Mouse (Mus musculus): ENCODE measurements at regions not wholly inside any gene's neighbourhood (a gene's known extent, or its start where the extent isn't known, plus 50 kb on each side); places are given as distances from the start of the nearest gene placed in this dataset.

DNA sequence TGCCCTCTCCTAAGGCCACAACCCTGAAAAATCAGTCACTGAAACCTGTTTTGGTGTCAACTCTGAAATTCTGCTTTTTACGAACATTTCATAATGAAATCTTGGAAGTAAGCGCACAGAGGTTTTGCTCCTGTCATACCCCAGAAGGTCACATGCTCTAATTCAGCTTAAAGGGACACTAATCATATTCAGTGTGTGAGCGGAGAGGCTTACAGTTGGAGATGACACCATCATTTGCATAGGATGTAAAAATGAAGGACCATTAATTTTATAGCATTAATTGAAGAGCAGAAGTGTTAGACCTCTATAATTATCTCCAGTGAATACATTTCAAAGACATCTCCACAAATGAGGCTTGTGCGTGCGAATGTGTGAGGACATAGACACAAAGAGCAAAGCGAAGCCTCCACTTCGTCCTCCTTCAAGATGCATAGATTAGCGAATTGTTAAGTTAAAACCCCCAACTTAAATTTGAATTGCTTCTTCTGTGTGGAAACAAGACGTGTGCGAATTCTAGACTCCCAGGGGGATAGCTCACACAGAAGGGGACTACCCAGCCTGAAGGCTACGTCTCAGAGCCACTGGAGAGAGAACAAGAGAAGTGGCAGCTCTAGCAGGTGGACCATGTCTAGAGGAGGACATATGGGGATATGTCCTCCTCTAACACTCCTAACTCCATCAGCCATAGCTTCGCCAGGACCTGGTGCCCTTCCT is 479.0 kb upstream of the Kif2a start:
- WGBS = 82% methylated on average over 12 of the region's 12 CpGs
- 0 out of 2 replicates have a peak, but pooled peaks cover 12% of the 10 kb centered on the region for H3K27me3 ChIP-seq (replicated peaks; ENCODE audit: low read depth, poor library complexity, severe bottlenecking)

DNA sequence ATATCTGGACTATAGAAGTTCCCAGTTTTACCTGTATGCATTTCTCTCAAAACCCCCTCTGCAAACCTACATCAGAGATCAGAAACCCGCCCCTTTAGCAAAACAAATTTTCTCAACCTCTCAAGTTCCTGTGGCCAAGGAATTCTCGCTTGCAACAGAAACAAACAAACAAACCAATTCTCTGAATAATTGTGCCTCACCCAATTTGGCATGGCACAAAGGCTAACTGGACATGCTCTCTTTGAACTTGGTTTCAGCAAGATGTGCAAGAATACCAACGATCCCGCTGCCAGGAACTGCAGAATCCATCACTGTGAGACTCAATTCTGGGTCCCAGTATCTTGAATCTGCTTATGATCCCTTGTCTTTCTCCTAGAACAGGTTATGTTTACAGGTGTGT is 477.4 kb upstream of the Kif2a start:
- WGBS = 82% methylated on average over 4 of the region's 4 CpGs
- Histone ChIP-seq H3K4me3 (no peak overlapping the region), H3K27me3 (replicated peaks; ENCODE audit: low read depth, poor library complexity, severe bottlenecking) (0 out of 2 replicates have a peak, but pooled peaks cover 12% of the 10 kb centered on the region), H3K36me3 (replicated peaks) (no peaks in the 10 kb centered on the region), H3K9me3 (no peaks in the 10 kb centered on the region), H3K27ac (replicated peaks) (no peak overlapping the region), H3K4me1 (peaks cover 22% of the 10 kb centered on the region)
- DNase-seq (ENCODE audit: low spot score) = no peak

More for the DNA sequence above, 479.0 kb upstream of the Kif2a start:
- no peak for DNase-seq (ENCODE audit: low spot score)
- Histone ChIP-seq H3K4me3 (no peak overlapping the region), H3K27ac (replicated peaks) (no peak overlapping the region), H3K36me3 (replicated peaks) (no peaks in the 10 kb centered on the region), H3K9me3 (no peaks in the 10 kb centered on the region), H3K4me1 (peaks cover 12% of the 10 kb centered on the region)

DNA sequence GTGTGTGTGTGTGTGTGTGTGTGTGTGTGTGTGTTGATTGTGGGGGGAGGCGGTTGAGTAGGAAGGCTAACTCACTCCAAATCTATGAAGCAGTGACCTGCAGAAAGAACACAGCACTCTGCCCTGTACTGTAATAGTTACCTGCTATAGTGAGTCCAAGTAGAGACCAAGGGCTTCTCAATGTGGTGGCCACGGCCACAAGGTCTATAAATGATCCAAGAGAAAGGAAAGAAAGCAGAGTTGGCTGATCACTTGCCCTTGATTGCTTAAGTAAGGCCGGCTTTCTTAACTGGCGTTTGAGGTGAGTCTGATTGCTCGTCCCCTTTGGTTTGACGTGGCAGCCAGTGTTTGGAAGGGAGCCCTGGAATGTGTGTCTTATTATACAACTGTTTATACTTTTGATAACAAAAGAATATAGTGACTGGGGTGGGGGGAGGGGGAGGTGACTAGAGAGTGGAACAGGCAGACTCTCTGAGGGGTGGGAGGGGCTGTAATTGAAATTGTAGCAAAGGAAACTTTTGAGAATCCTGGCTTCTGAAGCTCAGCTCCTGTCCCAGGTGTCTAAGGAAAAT is 473.3 kb upstream of the Kif2a start:
- 55% methylated on average over 6 of the region's 6 CpGs for WGBS
- Histone ChIP-seq H3K27ac (replicated peaks) (no peak overlapping the region), H3K4me3 (no peak overlapping the region), H3K36me3 (replicated peaks) (no peaks in the 10 kb centered on the region), H3K9me3 (no peaks in the 10 kb centered on the region), H3K4me1 (peaks cover 20% of the 10 kb centered on the region), H3K27me3 (replicated peaks; ENCODE audit: low read depth, poor library complexity, severe bottlenecking) (0 out of 2 replicates have a peak, but pooled peaks cover 3% of the 10 kb centered on the region)
- no peak for DNase-seq (ENCODE audit: low spot score)

DNA sequence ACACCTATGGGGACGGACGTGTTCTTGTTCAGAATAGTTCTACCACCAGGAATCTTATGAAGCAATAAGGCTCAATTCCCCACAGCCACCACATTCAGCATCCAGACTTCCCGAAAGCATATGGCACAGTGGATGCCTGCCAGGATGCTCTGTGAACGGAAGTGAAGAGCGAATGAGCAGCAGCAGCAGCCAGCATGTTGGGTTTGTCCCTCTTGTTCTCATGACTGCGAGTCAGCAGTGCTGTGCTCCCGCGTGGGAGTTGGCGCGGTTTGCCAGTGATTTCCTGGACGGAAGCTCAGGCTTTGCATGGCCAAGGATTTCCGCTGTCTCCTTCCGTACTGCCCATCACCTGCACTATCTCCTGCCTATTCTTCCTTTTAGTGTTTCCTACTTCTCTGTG is 471.8 kb upstream of the Kif2a start:
- Histone ChIP-seq H3K27ac (replicated peaks) (no peak overlapping the region), H3K9me3 (no peaks in the 10 kb centered on the region), H3K27me3 (replicated peaks; ENCODE audit: low read depth, poor library complexity, severe bottlenecking) (0 out of 2 replicates have a peak, but pooled peaks cover 3% of the 10 kb centered on the region), H3K4me3 (no peak overlapping the region), H3K36me3 (replicated peaks) (no peaks in the 10 kb centered on the region), H3K4me1 (peaks cover 17% of the 10 kb centered on the region)
- DNase-seq (ENCODE audit: low spot score) = no peak
- WGBS = 90% methylated on average over 13 of the region's 13 CpGs

DNA sequence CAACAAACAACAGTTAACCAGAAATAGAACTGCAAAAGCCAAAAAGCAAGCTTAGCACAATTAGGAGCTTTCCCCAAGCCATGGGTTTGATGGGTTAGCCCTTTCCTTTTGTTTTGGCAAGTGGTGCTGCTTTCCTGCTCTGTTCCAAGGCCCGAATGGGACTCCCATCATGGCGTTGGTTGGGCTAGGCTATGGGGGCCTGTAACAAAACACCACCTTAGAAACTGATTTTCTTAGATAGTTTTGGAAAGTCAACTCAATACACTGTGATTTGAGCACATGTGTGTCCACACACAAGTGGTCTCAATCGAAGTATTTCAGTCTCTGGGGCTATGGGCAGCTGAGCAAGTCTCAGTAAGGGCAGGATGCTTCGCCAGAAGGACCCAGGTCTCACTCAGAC is 470.5 kb upstream of the Kif2a start:
- peaks cover 16% of the 10 kb centered on the region for H3K4me1 ChIP-seq
- 85% methylated on average over 4 of the region's 4 CpGs for WGBS
- no peak for DNase-seq (ENCODE audit: low spot score)

DNA sequence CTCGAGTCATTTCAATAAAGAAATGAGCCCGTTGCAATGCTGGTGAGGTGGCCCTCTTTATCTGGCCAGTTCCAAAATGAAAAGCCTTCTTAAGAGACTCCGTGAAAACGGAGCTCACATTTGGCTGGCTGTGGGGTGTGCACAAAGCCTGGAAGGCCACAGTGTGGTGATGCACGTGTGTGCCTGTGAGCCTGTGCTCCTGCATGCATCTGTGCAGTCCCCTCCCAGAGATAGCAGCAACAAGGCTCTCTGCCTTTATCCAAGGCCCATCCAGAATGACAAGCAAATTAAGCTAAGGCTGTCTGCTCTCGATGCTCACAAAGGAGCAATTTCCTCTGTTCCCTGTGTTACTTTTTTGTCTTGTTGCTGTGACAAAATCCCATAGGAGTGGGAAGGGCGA is 469.5 kb upstream of the Kif2a start:
- Histone ChIP-seq H3K4me3 (no peak overlapping the region), H3K27ac (replicated peaks) (no peak overlapping the region), H3K9me3 (no peaks in the 10 kb centered on the region), H3K4me1 (peaks cover 16% of the 10 kb centered on the region), H3K36me3 (replicated peaks) (no peaks in the 10 kb centered on the region), H3K27me3 (replicated peaks; ENCODE audit: low read depth, poor library complexity, severe bottlenecking) (0 out of 2 replicates have a peak, but pooled peaks cover 3% of the 10 kb centered on the region)
- DNase-seq (ENCODE audit: low spot score) = no peak
- 74% methylated on average over 7 of the region's 7 CpGs for WGBS

More for the DNA sequence above, 470.5 kb upstream of the Kif2a start:
- Histone ChIP-seq H3K4me3 (no peak overlapping the region), H3K27ac (replicated peaks) (no peak overlapping the region), H3K27me3 (replicated peaks; ENCODE audit: low read depth, poor library complexity, severe bottlenecking) (0 out of 2 replicates have a peak, but pooled peaks cover 3% of the 10 kb centered on the region), H3K36me3 (replicated peaks) (no peaks in the 10 kb centered on the region), H3K9me3 (no peaks in the 10 kb centered on the region)

DNA sequence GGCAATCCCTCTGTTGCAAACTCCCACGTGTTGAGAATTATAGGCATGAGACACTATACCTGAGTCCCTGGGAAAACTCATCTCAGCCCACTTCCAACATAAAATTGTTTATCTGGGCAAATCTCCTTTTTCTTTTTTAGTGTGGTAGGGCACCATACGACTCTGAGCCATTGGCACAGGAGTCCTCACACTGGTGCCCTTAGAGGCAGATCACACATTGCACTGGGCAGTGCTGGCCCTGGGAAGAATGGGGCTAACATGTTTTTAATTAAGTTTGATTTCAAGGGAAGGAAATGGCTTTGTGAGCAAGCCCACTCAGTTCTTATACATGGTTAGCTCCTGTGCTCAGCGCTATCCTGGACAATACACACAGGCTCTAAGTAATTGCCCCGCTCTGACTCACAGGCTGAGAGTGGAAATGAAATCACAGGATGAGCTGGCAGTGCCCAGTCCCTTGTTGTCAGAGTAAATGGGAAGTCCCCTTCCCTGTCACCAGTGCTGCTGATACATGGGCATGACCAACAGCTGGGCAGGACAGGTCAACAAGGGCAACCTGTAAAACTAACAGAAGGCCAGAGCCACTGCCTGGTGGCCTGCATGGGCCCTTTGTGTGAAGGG is 463.6 kb upstream of the Kif2a start:
- WGBS = 67% methylated on average over 4 of the region's 4 CpGs

DNA sequence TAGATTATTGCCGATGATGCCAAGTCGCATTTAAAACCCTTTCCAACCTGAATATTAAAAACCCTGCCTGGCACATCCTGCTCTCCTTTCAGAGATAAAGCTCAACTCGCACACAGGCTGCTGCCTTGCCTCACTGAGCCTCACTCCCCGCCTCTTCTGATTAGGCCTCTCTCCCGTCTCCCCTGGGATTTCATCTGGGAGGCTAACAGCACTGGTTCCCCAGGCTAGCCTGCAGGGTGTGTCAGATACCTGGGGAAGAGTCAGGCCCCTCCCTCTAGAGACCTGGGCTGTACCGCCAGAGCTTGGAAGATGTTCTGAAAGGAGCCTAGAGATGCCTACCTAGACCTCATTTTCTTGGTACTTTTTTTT is 462.7 kb upstream of the Kif2a start:
- H3K9me3 ChIP-seq = no peaks in the 10 kb centered on the region
- 36% methylated on average over 6 of the region's 6 CpGs for WGBS
- no peak overlapping the region for H3K27ac ChIP-seq (replicated peaks)

More for the DNA sequence above, 463.6 kb upstream of the Kif2a start:
- no peaks in the 10 kb centered on the region for H3K36me3 ChIP-seq (replicated peaks)
- H3K27ac ChIP-seq (replicated peaks) = no peak overlapping the region; the same call in 1 of the 2 replicates
- peaks cover 19% of the 10 kb centered on the region for H3K4me1 ChIP-seq
- no peak overlapping the region for H3K4me3 ChIP-seq
- no peaks in the 10 kb centered on the region for H3K27me3 ChIP-seq (replicated peaks; ENCODE audit: low read depth, poor library complexity, severe bottlenecking)
- no peaks in the 10 kb centered on the region for H3K9me3 ChIP-seq
- DNase-seq (ENCODE audit: low spot score) = peak; percentile 16

DNA sequence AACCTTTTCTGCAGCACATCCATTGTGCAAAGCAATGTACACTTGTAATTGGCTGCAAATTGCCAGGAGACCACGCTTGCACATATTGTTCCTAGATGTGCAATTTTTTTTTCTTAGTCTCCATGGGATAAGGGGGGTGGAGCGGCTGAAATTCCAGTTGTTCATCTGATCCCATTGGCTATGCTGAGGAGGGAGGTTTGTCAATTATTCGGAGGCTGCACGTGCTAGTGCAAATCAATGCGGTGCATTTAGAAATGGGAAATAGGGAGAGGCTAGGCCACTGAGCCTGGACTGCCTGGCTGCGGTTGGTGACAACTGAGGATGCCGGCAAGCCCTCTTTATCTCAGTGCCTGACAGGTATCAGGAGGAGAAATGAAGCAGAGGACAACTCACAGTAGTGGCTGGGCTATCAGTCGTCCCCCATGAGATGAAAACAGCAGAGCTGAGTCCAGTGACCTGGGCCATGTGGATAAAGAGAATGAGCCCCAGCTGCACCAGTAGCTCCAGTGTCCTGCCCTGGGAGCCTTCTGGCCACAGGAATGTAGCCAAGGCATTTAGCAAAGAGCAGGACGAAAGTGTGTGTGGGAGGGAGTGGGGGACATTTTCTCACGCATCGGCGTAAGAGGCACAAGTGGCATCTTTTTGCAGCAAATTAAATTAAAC is 462.2 kb upstream of the Kif2a start:
- Histone ChIP-seq H3K4me1 (peaks cover 19% of the 10 kb centered on the region), H3K27me3 (replicated peaks; ENCODE audit: low read depth, poor library complexity, severe bottlenecking) (no peaks in the 10 kb centered on the region), H3K4me3 (no peak overlapping the region), H3K9me3 (no peaks in the 10 kb centered on the region), H3K27ac (replicated peaks) (no peak overlapping the region), H3K36me3 (replicated peaks) (no peaks in the 10 kb centered on the region)
- no peak for DNase-seq (ENCODE audit: low spot score)
- 53% methylated on average over 12 of the region's 12 CpGs for WGBS

More for the DNA sequence above, 462.7 kb upstream of the Kif2a start:
- Histone ChIP-seq H3K27me3 (replicated peaks; ENCODE audit: low read depth, poor library complexity, severe bottlenecking) (no peaks in the 10 kb centered on the region), H3K36me3 (replicated peaks) (no peaks in the 10 kb centered on the region), H3K4me3 (no peak overlapping the region), H3K4me1 (peaks cover 19% of the 10 kb centered on the region)
- no peak for DNase-seq (ENCODE audit: low spot score)

DNA sequence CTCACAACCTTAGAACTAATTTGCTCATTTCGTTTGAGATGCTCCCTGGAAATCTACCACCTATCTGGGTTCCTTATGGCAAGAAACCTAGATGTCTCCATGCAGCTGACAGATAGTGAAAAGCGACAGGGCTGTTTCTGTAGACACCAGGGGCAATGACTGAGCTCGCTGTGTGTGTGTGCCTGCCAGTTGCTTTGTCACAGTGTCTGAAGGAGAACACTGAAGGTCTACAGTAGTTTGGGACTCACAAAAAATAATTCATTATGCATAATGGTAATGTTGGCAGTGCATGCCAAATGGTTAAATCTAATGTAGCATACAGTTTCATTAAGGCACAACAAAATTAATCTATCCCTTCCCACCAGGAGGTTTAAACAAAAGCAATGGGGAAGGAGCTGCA is 453.2 kb upstream of the Kif2a start:
- no peak for DNase-seq (ENCODE audit: low spot score)
- H3K36me3 ChIP-seq (replicated peaks) = no peaks in the 10 kb centered on the region
- no peaks in the 10 kb centered on the region for H3K9me3 ChIP-seq
- H3K27me3 ChIP-seq (replicated peaks; ENCODE audit: low read depth, poor library complexity, severe bottlenecking) = peaks cover 11% of the 10 kb centered on the region
- no peak overlapping the region for H3K4me3 ChIP-seq
- H3K27ac ChIP-seq (replicated peaks) = no peak overlapping the region
- WGBS = 82% methylated on average over 3 of the region's 3 CpGs
- H3K4me1 ChIP-seq = peaks cover 7% of the 10 kb centered on the region

DNA sequence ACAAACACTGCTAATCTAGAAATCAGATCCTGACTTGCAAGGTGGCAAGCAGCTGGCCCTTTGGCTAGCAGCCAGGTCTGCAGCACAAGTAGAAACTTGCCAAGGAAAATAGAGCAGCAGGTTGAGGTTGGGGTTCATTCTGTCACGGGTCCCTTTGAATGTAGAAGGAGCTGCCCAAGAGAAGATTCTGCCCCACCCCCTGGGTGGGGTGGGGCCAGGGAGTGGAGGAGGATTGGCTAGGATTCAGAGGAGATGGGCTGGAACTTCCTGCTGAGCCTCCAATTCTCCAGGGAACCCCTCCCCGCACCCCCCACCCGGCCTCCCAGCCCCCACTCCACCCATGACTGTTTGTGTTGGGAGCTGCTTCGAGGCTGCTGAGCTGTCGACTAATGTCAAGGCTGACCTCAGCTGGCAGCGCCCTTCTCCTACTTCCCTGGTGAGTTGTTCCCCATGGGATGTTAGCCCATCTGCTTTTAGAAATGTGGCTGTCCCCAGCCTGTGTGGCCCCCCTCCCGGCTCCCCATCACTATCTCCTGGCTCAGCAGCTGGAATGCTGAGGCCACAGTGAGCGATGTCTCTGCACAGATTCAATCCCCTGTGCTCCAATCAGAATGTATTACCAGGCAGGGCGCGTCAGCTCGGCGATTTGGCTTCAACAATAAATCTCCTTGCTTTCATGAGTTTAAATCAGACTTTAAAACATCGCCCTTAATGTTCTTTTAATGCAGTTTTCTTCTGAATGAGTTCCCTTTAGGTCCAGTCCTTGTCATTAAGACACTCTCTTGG is 447.8 kb upstream of the Kif2a start:
- no peaks in the 10 kb centered on the region for H3K9me3 ChIP-seq
- H3K27me3 ChIP-seq (replicated peaks; ENCODE audit: low read depth, poor library complexity, severe bottlenecking) = peaks cover 17% of the 10 kb centered on the region
- peak overlapping the region; percentile 52 for H3K4me3 ChIP-seq
- H3K27ac ChIP-seq (replicated peaks) = peak overlapping the region; percentile 51; the same call in 1 of the 2 replicates
- H3K4me1 ChIP-seq = peaks cover 18% of the 10 kb centered on the region
- H3K36me3 ChIP-seq (replicated peaks) = no peaks in the 10 kb centered on the region
- 2% methylated on average over 13 of the region's 13 CpGs for WGBS
- DNase-seq (ENCODE audit: low spot score) = peak; percentile 62

DNA sequence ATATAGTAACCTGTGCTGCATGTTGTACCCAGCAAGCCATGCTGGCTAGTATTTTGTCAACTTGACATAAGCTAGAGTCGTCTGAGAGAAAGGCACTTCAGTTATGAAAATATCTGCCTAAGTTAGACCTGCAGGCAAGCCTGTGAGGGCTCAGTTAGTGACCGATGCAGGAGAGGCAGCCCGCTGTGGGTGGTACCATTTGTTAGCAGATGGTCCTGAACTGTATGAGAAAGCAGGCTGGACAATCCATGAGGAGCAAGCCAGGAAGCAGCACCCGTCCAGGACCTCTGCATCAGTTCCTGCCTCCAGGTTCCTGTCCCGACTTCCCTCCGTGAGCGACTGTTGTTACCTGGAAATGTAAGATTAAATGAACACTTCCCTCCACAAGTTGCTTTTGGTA is 440.9 kb upstream of the Kif2a start:
- no peak for DNase-seq (ENCODE audit: low spot score)
- H3K27me3 ChIP-seq (replicated peaks; ENCODE audit: low read depth, poor library complexity, severe bottlenecking) = no peaks in the 10 kb centered on the region
- H3K4me1 ChIP-seq = peaks cover 10% of the 10 kb centered on the region
- no peaks in the 10 kb centered on the region for H3K9me3 ChIP-seq
- no peaks in the 10 kb centered on the region for H3K36me3 ChIP-seq (replicated peaks)
- H3K4me3 ChIP-seq = no peak overlapping the region
- WGBS = 90% methylated on average over 7 of the region's 7 CpGs
- no peak overlapping the region for H3K27ac ChIP-seq (replicated peaks)
